Mouse (Mus musculus) C2C12 (cell line): ENCODE measurements around the gene Epb41l5.

Source experiments
- CTCF ChIP-seq: IDR thresholded peaks from one replicate; pipeline ENCODE4 v1.5.1; 2011; ENCODE audit not compliant: control insufficient read depth, insufficient read depth, insufficient read length
- FOSL1 ChIP-seq: IDR thresholded peaks from one replicate; pipeline ENCODE4 v1.8.0; 2011; ENCODE audit warnings: mild to moderate bottlenecking, low read length; ENCODE audit not compliant: poor library complexity, insufficient read depth, severe bottlenecking
- MYOD1 ChIP-seq: IDR thresholded peaks from one replicate; pipeline ENCODE4 v1.6.1; 2011; ENCODE audit warnings: low read depth; ENCODE audit not compliant: control insufficient read depth, insufficient read length
- MYOG ChIP-seq: IDR thresholded peaks from one replicate; pipeline ENCODE4 v1.6.1; 2011; ENCODE audit not compliant: control insufficient read depth, insufficient read length; ENCODE audit errors: extremely low read depth
- USF1 ChIP-seq: IDR thresholded peaks from one replicate; pipeline ENCODE4 v1.6.1; 2011; ENCODE audit warnings: low read depth, mild to moderate bottlenecking, control low read depth, moderate library complexity

GRCm38 (mm10) chr1:119637188-119638023 lies 11.4 kb downstream of the Epb41l5 start:
- TF ChIP-seq CTCF (no peak), MYOG (no peak), USF1 (no peak), FOSL1 (no peak), MYOD1 (no peak)
